Mouse (Mus musculus): ENCODE measurements at regions not wholly inside any gene's neighbourhood (a gene's known extent, or its start where the extent isn't known, plus 50 kb on each side); places are given as distances from the start of the nearest gene placed in this dataset.

DNA sequence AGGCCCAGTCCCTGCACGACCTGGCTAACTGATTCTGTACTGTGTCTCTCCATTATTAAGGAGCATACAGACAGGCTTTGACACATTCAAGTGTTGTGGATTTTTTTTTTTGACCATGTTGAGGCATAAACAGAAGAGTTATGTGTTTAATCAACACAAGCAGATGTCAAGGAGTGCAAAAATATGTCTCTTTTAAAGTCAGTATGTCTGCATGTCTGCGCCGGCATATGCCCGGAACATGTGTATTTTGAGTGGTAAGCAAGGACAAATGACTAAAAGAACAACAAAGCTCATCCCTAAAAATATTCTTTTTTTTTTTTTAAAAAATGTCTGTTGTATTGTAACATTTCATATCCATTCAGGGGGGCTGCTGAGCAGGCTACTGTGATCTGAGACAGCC is 364.4 kb upstream of the Id4 start:
- WGBS: 86% methylated on average over 4 of the region's 4 CpGs
- Histone ChIP-seq H3K4me3 (no peak overlapping the region), H3K9ac (replicated peaks) (no peak overlapping the region), H3K4me1 (peaks cover 13% of the 10 kb centered on the region), H3K27ac (replicated peaks) (no peak overlapping the region), H3K9me3 (no peaks in the 10 kb centered on the region), H3K4me2 (replicated peaks) (no peak overlapping the region), H3K36me3 (no peaks in the 10 kb centered on the region), H3K27me3 (no peaks in the 10 kb centered on the region)
- ATAC-seq (ENCODE audit: low FRiP score, low read depth): no peak

- Histone ChIP-seq H3K4me3 (no peak overlapping the region), H3K27me3 (no peaks in the 10 kb centered on the region), H3K27ac (replicated peaks) (no peak overlapping the region), H3K4me1 (no peaks in the 10 kb centered on the region), H3K4me2 (replicated peaks) (no peak overlapping the region), H3K9me3 (no peaks in the 10 kb centered on the region), H3K9ac (replicated peaks) (no peak overlapping the region), H3K36me3 (no peaks in the 10 kb centered on the region)
- ATAC-seq (ENCODE audit: low FRiP score, low read depth): no peak
- 75% methylated on average over 9 of the region's 9 CpGs for whole genome bisulfite sequencing
Measured at GRCm38 (mm10) chr13:47909851-47910530, 351.0 kb upstream of the Id4 start.

DNA sequence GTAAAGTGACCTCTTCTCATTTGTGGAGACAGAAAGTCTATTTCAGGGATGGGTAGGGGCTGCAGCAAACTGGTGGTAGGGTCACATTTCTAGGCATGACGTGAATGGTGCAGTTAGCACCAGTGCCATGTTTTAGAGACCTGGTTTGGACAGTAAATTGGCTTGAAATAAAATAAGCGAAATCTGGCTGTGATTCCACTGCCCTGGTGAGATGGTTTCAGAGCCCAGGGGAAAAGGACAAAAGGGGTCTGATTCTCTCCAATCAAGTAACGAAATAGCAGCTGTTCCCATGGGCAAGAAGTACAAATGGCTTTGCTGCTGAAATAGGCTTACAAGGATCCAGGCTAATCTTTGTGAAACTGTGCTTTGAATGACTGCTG is 350.5 kb upstream of the Id4 start:
- Histone ChIP-seq H3K9me3 (no peaks in the 10 kb centered on the region), H3K4me2 (replicated peaks) (no peak overlapping the region), H3K27ac (replicated peaks) (no peak overlapping the region), H3K9ac (replicated peaks) (no peak overlapping the region), H3K27me3 (no peaks in the 10 kb centered on the region), H3K36me3 (no peaks in the 10 kb centered on the region), H3K4me1 (no peaks in the 10 kb centered on the region), H3K4me3 (no peak overlapping the region)
- ATAC-seq (ENCODE audit: low FRiP score, low read depth): no peak
- WGBS: 65% methylated on average over 3 of the region's 3 CpGs

- Histone ChIP-seq H3K36me3 (no peaks in the 10 kb centered on the region), H3K27me3 (no peaks in the 10 kb centered on the region), H3K27ac (replicated peaks) (no peak overlapping the region), H3K4me1 (no peaks in the 10 kb centered on the region), H3K4me3 (no peak overlapping the region), H3K9me3 (peaks cover 4% of the 10 kb centered on the region; the same call in 1 of the 2 replicates), H3K4me2 (replicated peaks) (no peak overlapping the region), H3K9ac (replicated peaks) (no peak overlapping the region)
- WGBS: 82% methylated on average over 8 of the region's 8 CpGs
- ATAC-seq (ENCODE audit: low FRiP score, low read depth): no peak
Measured at GRCm38 (mm10) chr13:47916456-47916855, 344.6 kb upstream of the Id4 start.

DNA sequence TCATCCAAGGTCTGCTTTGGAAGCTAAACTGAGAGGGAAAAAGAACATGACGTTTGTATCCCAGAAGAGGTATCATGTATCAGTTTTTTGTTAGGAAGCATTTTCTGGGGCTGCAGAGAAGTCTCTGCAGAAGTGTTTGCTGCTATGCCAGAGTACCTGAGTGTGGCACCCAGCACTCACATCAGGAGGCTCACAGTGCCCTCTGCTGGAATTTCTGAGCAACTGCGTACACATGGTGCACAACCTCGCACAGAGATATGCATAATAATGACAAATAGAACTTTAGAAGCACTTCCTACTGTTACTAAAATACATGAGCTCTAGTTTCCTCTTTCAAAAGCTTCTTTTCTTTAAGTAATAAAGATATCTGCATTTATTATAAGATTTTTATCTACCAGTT is 343.7 kb upstream of the Id4 start:
- no peak overlapping the region for H3K9ac ChIP-seq (replicated peaks)
- H3K27me3 ChIP-seq: no peaks in the 10 kb centered on the region
- no peak overlapping the region for H3K4me3 ChIP-seq
- H3K4me1 ChIP-seq: no peaks in the 10 kb centered on the region
- H3K36me3 ChIP-seq: no peaks in the 10 kb centered on the region
- ATAC-seq (ENCODE audit: low FRiP score, low read depth): no peak
- 94% methylated on average over 3 of the region's 3 CpGs for WGBS
- H3K9me3 ChIP-seq: peaks cover 4% of the 10 kb centered on the region; the same call in 1 of the 2 replicates
- no peak overlapping the region for H3K4me2 ChIP-seq (replicated peaks)
- H3K27ac ChIP-seq (replicated peaks): no peak overlapping the region

DNA sequence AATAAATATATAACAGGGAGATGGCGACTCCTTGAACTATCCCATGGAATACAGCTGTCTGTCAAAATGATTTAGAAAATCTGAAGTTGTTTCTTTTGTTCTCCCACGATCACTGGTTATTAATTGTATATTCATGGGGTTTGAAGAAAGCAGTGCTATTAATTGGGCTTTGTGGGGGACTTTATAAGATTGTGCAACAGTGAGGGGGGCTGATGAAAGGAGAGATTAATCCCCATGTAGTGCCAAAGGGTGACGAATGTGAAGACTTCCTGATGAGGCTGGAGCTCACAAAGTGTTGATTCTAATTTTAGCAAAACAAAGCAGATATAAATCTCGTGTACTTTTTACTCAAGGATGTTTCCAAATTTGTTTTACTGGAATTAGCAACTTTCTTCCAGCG is 340.0 kb upstream of the Id4 start:
- no peaks in the 10 kb centered on the region for H3K27me3 ChIP-seq
- peaks cover 4% of the 10 kb centered on the region; the same call in 1 of the 2 replicates for H3K9me3 ChIP-seq
- no peaks in the 10 kb centered on the region for H3K4me1 ChIP-seq
- no peak overlapping the region for H3K4me3 ChIP-seq
- no peak overlapping the region for H3K27ac ChIP-seq (replicated peaks)
- no peak for ATAC-seq (ENCODE audit: low FRiP score, low read depth)
- WGBS: 54% methylated on average over 5 of the region's 5 CpGs
- no peak overlapping the region for H3K9ac ChIP-seq (replicated peaks)
- H3K36me3 ChIP-seq: no peaks in the 10 kb centered on the region
- no peak overlapping the region for H3K4me2 ChIP-seq (replicated peaks)

GRCm38 (mm10) chr13:47940696-47941095 is 320.3 kb upstream of the Id4 start:
- 0 out of 2 replicates have a peak, but pooled peaks cover under 1% of the 10 kb centered on the region for H3K9me3 ChIP-seq
- no peak overlapping the region for H3K4me3 ChIP-seq
- H3K36me3 ChIP-seq: no peaks in the 10 kb centered on the region
- ATAC-seq (ENCODE audit: low FRiP score, low read depth): no peak
- WGBS: 79% methylated on average over 2 of the region's 2 CpGs
- no peak overlapping the region for H3K27ac ChIP-seq (replicated peaks)
- H3K27me3 ChIP-seq: no peaks in the 10 kb centered on the region
- H3K4me2 ChIP-seq (replicated peaks): no peak overlapping the region
- H3K9ac ChIP-seq (replicated peaks): no peak overlapping the region
- H3K4me1 ChIP-seq: peaks cover 14% of the 10 kb centered on the region

DNA sequence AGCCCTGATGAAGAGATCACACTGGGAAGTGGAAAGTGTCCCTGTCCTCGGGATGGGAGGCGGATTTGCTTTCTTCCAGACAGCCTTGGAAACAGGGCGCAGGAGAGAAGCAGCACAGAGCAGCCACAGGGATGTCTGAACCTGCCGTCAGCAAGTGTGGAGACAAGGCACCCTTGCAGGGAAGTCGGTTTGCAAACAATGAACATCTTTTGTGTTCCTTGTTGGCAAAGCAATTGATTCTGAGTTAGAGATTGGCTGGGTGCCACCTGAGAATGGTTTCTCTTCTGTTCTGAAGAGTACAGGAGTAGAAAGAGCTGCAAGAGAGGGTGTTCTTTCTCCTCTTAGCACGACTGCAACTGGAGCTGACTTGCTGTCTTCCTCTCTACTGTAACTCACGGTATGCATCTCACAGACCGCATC is 318.6 kb upstream of the Id4 start:
- peaks cover 14% of the 10 kb centered on the region for H3K4me1 ChIP-seq
- 7% methylated on average over 8 of the region's 8 CpGs for WGBS
- H3K27ac ChIP-seq (replicated peaks): peak overlapping the region; percentile 75
- 0 out of 2 replicates have a peak, but pooled peaks have one; percentile 34 for ATAC-seq (ENCODE audit: low FRiP score, low read depth)
- peak overlapping the region; percentile 34; the same call in 1 of the 2 replicates for H3K9ac ChIP-seq (replicated peaks)
- no peaks in the 10 kb centered on the region for H3K9me3 ChIP-seq
- H3K4me2 ChIP-seq (replicated peaks): peak overlapping the region; percentile 45
- H3K4me3 ChIP-seq: peak overlapping the region; percentile 15
- no peaks in the 10 kb centered on the region for H3K27me3 ChIP-seq
- no peaks in the 10 kb centered on the region for H3K36me3 ChIP-seq

DNA sequence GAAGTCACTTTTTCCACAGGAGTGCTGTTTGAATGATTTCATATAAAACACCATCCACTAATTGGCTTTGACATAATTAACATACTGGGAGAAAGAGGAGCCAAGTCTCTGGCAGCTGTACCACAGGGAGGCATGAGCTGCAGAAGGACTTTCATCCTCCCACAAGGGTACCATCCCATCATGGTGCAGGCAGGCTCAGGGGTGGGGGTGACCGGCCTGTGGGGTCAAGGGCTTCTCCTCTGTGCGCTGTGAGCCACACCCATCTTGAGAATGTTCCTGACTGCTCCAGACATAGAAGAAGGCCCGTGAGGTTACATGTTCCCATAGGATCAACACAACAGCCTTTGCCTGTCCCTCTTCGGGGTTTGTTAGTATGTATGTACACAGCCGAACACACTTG is 317.4 kb upstream of the Id4 start:
- Histone ChIP-seq H3K9ac (replicated peaks) (no peak overlapping the region), H3K4me3 (no peak overlapping the region), H3K4me1 (peaks cover 17% of the 10 kb centered on the region), H3K36me3 (no peaks in the 10 kb centered on the region), H3K27ac (replicated peaks) (no peak overlapping the region), H3K9me3 (no peaks in the 10 kb centered on the region), H3K4me2 (replicated peaks) (no peak overlapping the region), H3K27me3 (no peaks in the 10 kb centered on the region)
- ATAC-seq (ENCODE audit: low FRiP score, low read depth): no peak
- WGBS: 80% methylated on average over 5 of the region's 5 CpGs

- Histone ChIP-seq H3K9ac (replicated peaks) (no peak overlapping the region), H3K4me2 (replicated peaks) (no peak overlapping the region), H3K4me1 (peaks cover 24% of the 10 kb centered on the region), H3K27ac (replicated peaks) (peak overlapping the region; percentile 47; the same call in 1 of the 2 replicates), H3K27me3 (no peaks in the 10 kb centered on the region), H3K4me3 (no peak overlapping the region), H3K9me3 (no peaks in the 10 kb centered on the region), H3K36me3 (no peaks in the 10 kb centered on the region)
- WGBS: 76% methylated on average over 10 of the region's 10 CpGs
- no peak for ATAC-seq (ENCODE audit: low FRiP score, low read depth)
Measured at GRCm38 (mm10) chr13:47948098-47948865, 312.7 kb upstream of the Id4 start.

DNA sequence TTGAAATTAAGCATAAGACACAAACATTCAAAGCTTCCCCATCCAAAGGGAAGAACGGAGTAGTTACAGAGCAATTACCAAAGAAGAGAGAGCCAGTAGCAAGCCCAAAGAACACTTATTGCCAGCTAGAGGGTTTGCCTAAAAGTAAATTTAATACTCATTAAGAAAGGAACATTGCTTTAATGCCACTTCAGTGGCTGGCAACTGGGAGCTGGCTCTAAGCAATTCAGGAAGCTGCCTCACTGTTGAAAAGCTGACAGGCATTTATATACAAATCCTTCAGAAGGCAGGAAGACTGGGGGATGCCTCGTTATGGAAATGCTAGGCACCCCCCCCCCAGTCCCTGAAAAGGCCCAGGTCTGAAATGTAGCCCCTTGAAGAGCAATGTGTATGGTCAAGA is 310.6 kb upstream of the Id4 start:
- WGBS: 46% methylated on average over 2 of the region's 2 CpGs
- H3K9ac ChIP-seq (replicated peaks): no peak overlapping the region
- no peaks in the 10 kb centered on the region for H3K9me3 ChIP-seq
- no peak for ATAC-seq (ENCODE audit: low FRiP score, low read depth)
- no peaks in the 10 kb centered on the region for H3K36me3 ChIP-seq
- peaks cover 28% of the 10 kb centered on the region for H3K4me1 ChIP-seq
- H3K4me3 ChIP-seq: no peak overlapping the region
- H3K27ac ChIP-seq (replicated peaks): no peak overlapping the region
- no peak overlapping the region for H3K4me2 ChIP-seq (replicated peaks)
- H3K27me3 ChIP-seq: no peaks in the 10 kb centered on the region

- H3K4me1 ChIP-seq: peaks cover 31% of the 10 kb centered on the region
- no peak overlapping the region for H3K4me2 ChIP-seq (replicated peaks)
- no peak overlapping the region for H3K4me3 ChIP-seq
- 53% methylated on average over 10 of the region's 10 CpGs for WGBS
- no peaks in the 10 kb centered on the region for H3K27me3 ChIP-seq
- no peak for ATAC-seq (ENCODE audit: low FRiP score, low read depth)
- no peaks in the 10 kb centered on the region for H3K9me3 ChIP-seq
- no peak overlapping the region for H3K9ac ChIP-seq (replicated peaks)
- 0 out of 2 replicates have a peak overlapping the region, but pooled peaks have one; percentile 49 for H3K27ac ChIP-seq (replicated peaks)
- no peaks in the 10 kb centered on the region for H3K36me3 ChIP-seq
Measured at GRCm38 (mm10) chr13:47951043-47951442, 310.0 kb upstream of the Id4 start.

Data from midbrain, embryonic 12.5 days (tissue).